Mouse (Mus musculus): Measurements from ENCODE around the gene Mtus2. TPM values are rescaled to one million over a fixed set of nuclear protein-coding genes. Genes with fewer than 3 reads are reported as not detected.

Mtus2 gene
- total RNA-seq, 2 experiments from 2014 or later = 37.7 to 45.7 TPM

GRCm38 (mm10) chr5:148233714-148234113 lies 276.6 kb downstream of the Mtus2 start:
- intact Hi-C loops (cut with DNase I) = loop anchor here (10.0 kb wide), 1 partner anchor 139 kb away; no protein-coding TSS in a partner anchor
- DNase-seq (ENCODE audit: low spot score in 2 of 2) = no peak

DNA sequence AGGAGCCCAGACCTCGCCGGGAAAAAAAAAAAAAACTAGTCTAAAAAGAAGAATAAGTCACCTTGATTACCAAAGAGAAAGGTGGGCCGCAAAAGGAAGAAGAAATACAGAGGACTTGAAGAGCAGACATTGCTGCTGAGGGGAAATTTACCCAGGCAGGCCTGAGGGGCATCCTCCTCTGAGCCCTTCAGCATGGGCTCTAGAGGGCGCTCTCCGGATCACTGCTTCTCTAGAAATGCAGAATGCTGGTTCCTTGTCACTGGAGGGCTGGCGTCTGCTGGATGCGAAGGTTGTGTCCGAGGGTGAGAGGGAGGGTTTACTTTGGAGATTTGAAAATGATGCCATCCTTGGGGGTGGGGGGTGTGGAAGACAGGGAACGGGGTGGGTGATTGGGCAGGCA lies 279.5 kb downstream of the Mtus2 start:
- no peak for DNase-seq (ENCODE audit: low spot score in 2 of 2)
- intact Hi-C loops (cut with DNase I) = loop anchor here (10.0 kb wide), 1 partner anchor 142 kb away; no protein-coding TSS in a partner anchor

DNA sequence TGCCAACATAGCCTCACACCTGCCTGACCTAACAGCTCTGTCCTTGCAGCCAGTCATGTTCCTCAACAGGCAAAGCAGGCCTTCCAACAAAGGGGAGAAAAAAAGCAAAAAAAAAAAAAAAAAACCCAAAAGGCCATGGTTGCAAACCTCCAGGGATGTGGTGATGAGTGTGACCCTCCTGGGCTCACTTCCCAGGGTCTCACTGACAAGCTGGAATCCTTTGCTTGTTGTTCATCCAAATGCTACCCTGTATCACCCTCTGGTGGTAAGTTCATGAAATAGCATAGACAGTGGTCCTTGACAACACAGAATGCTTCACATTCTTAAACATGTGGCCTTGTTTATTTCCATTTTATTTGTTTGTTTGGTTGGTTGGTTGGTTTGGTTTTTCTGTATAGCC lies 281.9 kb downstream of the Mtus2 start:
- peak; percentile 34 to 37 for DNase-seq (ENCODE audit: low spot score in 2 of 2)
- intact Hi-C loops (cut with DNase I) = loop anchor here (2.0 to 10.0 kb wide), 2 partner anchors 58 to 144 kb away; no protein-coding TSS in a partner anchor

GRCm38 (mm10) chr5:148239757-148240156 lies 282.6 kb downstream of the Mtus2 start:
- intact Hi-C loops (cut with DNase I) = loop anchor here (2.0 to 10.0 kb wide), 3 partner anchors 59 to 375 kb away; partner anchors contain the start of gene Pomp
- DNase-seq (ENCODE audit: low spot score in 2 of 2) = no peak

DNA sequence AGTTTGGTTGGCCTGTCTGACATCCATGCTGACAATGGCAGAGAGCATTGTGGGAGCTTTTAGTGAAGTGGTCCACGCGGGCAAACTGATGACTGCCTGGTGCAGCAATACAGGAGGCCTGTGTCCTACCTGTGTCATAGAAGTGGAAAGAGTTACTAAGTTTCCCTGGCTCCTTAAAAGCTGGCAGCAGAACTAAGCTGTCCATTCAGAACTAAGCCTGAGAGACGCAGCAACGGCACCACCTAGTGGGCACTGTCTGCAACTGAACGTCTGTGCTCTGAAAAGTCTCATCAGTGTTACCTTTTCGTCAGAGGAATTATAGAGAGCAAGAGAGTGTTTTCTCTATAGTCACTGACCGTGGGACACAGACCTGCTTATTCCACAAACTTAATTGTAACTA lies 284.8 kb downstream of the Mtus2 start:
- peak; percentile 79 to 89 for DNase-seq (ENCODE audit: low spot score in 2 of 2)
- intact Hi-C loops (cut with DNase I) = loop anchor here (1.0 to 10.0 kb wide), 2 partner anchors 285 to 377 kb away; partner anchors contain the start of genes Mtus2 and Pomp

- intact Hi-C loops (cut with DNase I) = loop anchor here (10.0 kb wide), 1 partner anchor 380 kb away; the partner anchor contains the start of gene Pomp
- no peak for DNase-seq (ENCODE audit: low spot score in 2 of 2)
Measured at GRCm38 (mm10) chr5:148244471-148244870, 287.4 kb downstream of the Mtus2 start.

GRCm38 (mm10) chr5:148245386-148245785 lies 288.3 kb downstream of the Mtus2 start:
- no peak for DNase-seq (ENCODE audit: low spot score in 2 of 2)
- intact Hi-C loops (cut with DNase I) = loop anchor here (10.0 kb wide), 1 partner anchor 381 kb away; the partner anchor contains the start of gene Pomp

DNA sequence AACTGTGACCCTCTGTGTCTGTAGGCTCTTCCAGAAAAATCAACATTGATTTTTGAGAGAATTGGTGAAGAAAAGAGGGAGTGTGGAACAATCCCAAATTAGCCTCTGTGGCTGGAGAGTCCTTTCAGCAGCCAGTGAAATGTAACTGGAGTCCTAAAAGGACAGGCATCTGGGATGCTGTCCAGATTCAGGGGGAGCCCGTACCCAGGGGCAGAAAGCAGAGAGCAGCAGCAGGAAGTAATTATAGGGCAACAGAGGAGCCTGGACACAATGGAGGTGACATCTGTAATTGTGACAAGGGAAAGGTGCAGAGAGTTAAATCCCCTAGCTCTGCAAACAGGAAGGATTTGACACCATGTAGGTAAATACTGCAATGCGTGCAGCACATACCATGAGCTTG lies 291.1 kb downstream of the Mtus2 start:
- intact Hi-C loops (cut with DNase I) = loop anchor here (10.0 kb wide), 1 partner anchor 383 kb away; the partner anchor contains the start of gene Pomp
- no peak for DNase-seq (ENCODE audit: low spot score in 2 of 2)

GRCm38 (mm10) chr5:148251847-148252246 lies 294.7 kb downstream of the Mtus2 start:
- intact Hi-C loops (cut with DNase I) = no loop called here
- no peak for DNase-seq (ENCODE audit: low spot score in 2 of 2)

GRCm38 (mm10) chr5:148262016-148262415 lies 304.9 kb downstream of the Mtus2 start:
- intact Hi-C loops (cut with DNase I) = no loop called here
- no peak for DNase-seq (ENCODE audit: low spot score in 2 of 2)

DNA sequence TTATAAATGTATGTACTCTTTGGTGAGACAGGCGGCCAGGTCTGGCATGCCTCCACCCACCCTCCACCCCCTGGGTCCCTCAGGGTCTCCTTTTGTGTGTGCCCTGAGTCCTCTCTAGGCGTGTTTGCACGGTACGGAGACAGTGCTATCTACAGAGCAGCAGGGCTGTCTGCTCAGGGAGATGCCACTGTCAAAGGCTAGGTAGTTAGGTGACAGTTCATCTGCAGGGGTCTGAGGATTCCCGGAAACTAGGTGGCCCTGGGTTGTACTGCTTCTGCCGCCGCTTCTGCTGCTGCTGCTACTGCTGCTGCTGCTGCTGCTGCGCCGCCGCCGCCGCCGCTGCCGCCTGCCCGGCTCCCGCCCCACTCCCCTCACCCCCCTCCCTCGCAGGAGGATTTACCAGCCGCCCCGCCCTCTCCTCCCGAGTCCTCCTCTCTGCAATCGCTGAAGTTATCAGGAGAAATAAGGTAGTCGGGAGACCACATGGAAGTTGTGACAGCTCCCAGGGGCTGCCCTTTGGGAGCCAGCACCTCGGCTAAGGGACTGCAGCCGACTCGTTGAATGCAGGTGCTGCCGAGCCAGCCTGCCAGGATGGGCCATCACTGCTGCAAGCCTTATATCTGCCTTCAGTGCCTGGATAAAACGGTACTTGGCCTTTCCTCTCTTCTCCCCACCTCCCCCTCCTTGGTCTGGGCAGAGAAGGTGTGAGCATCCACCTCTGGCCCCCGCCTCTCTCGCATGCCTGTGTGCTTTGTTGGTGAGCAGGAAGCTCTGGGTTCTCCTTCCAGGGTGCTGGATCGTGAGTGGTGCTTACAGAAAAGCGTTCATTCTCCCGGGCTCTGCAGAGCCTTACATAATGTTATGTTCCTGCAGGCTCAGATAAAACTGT lies 307.9 kb downstream of the Mtus2 start:
- intact Hi-C loops (cut with DNase I) = no loop called here
- peak; percentile 68 to 72 for DNase-seq (ENCODE audit: low spot score in 2 of 2)

DNA sequence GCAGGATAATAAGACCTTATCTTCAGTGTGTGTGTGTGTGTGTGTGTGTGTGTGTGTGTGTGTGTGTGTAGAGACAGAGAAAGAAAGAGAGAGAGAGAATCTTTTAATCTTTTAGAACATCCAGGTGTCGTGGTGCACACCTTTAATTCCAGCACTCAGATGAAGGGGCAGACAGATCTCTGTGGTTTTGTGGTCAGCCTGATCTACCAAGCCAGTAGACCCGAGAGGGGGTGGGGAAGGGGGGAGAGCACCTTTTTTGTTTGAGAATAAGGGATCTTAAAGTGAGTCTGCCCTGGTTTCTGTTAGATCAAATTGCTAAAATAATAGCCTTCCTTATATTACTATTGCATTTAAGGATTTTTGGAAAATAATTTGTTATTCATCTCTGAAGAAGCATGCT lies 309.7 kb downstream of the Mtus2 start:
- intact Hi-C loops (cut with DNase I) = no loop called here
- no peak for DNase-seq (ENCODE audit: low spot score in 2 of 2)

- intact Hi-C loops (cut with DNase I) = no loop called here
Measured at GRCm38 (mm10) chr5:148267446-148267845, 310.3 kb downstream of the Mtus2 start.

GRCm38 (mm10) chr5:148272065-148272464 lies 314.9 kb downstream of the Mtus2 start:
- intact Hi-C loops (cut with DNase I) = no loop called here
- DNase-seq (ENCODE audit: low spot score in 2 of 2) = no peak

More at GRCm38 (mm10) chr5:148267446-148267845, 310.3 kb downstream of the Mtus2 start:
- DNase-seq (ENCODE audit: low spot score in 2 of 2) = no peak

DNA sequence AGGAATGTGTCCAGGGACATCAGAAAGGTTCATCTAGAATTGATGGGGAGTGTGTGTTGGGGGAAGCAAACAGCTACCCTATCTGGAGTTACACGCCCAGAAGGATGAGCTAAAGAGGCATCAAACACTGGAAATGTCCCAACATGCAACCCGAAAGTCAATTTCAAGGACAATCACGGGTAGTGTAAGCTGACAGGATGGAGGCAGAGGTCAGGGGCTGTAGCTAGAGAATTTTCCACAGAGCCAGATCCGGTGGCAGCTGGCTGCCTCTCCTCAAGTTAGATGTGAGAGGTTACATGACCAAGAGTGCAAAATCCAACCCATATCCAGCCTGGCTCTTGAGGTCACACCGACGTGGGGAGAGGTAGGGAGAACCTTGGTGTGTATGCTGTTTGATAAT lies 315.7 kb downstream of the Mtus2 start:
- intact Hi-C loops (cut with DNase I) = no loop called here
- no peak for DNase-seq (ENCODE audit: low spot score in 2 of 2)

- DNase-seq (ENCODE audit: low spot score in 2 of 2) = no peak
- intact Hi-C loops (cut with DNase I) = no loop called here
Measured at GRCm38 (mm10) chr5:148278233-148278632, 321.1 kb downstream of the Mtus2 start.

GRCm38 (mm10) chr5:148280321-148280720 lies 323.2 kb downstream of the Mtus2 start:
- no peak for DNase-seq (ENCODE audit: low spot score in 2 of 2)
- intact Hi-C loops (cut with DNase I) = no loop called here

- no peak for DNase-seq (ENCODE audit: low spot score in 2 of 2)
- intact Hi-C loops (cut with DNase I) = no loop called here
Measured at GRCm38 (mm10) chr5:148282093-148282492, 325.0 kb downstream of the Mtus2 start.

- DNase-seq (ENCODE audit: low spot score in 2 of 2) = peak in 1 of 2 experiments; percentile 32
- intact Hi-C loops (cut with DNase I) = no loop called here
Measured at GRCm38 (mm10) chr5:148282631-148283030, 325.5 kb downstream of the Mtus2 start.

- intact Hi-C loops (cut with DNase I) = no loop called here
- DNase-seq (ENCODE audit: low spot score in 2 of 2) = no peak
Measured at GRCm38 (mm10) chr5:148283177-148283576, 326.1 kb downstream of the Mtus2 start.

DNA sequence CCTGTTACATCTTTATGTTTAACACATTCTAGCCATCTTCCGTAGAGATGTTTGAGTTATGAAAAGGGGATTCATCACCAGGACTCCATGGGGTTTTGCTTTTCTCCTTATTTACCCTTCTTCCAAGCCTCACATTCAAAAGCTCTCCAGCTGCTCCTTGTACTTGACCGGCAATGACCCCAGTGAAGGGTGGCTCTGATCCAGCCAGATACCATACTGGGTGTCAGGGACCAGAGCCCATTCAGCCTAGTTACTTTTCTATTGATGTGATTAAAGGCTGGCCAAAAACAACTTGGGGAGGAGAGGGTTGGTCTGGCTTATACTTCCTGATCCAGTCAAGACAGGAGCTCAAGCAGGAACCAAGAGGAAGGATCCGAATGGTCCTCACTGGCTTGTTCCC lies 326.5 kb downstream of the Mtus2 start:
- intact Hi-C loops (cut with DNase I) = no loop called here
- DNase-seq (ENCODE audit: low spot score in 2 of 2) = no peak

Measured in left cerebral cortex, postnatal 14 days (tissue).